Mouse (Mus musculus) kidney, adult 9 months (tissue): ENCODE measurements around the gene Rhobtb1.

ENCODE experiments used
- DNase-seq: peaks from one replicate; pipeline ENCODE4 v3.0.0; 2022

Gene Rhobtb1

DNA sequence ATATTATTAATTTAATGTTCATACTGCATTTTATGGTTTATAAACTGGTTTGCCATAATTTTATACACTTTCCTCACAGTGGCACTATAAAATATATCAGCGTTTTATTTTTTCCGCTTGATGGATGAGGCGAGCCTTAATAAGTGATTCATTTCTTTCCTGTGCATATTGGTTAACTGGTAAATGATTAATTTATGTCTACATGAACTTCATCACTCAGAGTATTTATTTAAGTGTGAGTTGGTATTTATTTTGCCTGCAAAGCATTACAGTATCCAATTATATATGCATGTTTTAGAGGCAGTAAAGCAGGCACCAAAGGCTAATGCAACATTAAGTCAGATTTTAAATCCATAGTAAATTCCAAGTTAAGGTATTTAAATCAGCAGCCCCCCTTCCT, 14.6 kb downstream of the Rhobtb1 start:
- DNase-seq = no peak

DNA sequence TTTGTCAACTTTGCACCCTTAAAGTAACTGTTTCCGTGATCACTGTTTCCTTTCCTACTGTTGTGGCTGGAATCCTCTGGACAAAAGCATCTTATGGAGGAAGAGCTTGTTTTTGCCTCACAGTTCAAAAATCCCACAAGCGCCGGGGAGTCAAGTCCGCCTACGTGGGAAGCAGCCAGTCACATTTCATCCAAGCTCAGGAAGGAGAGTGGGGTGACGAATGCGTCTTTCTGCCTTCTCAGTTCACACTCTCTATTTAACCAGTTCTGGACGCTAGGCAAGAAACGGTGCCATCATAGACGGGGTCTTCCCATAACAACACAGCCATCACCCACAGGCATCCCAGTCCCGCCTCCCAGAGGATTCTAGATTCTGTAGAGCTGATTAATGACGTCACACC, 15.3 kb downstream of the Rhobtb1 start:
- no peak for DNase-seq

DNA sequence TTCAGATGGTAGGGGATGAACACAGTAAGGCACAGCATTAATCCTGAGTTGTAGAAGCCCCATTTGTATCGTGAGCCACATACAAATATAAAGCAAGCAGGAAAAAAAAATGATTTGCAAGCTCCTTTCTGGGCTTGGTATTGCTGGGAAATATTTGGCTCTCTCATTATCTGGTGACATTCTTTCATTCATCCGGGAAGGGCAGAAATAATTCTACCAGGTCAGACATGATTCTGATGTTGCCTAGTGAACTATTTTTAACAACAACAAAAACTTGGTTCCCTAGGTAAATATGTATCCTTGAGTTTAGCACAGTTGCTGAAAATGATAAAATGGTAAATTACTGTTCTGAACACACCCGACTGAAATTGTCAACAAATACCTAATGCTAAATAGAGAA, 21.2 kb downstream of the Rhobtb1 start:
- DNase-seq = no peak

DNA sequence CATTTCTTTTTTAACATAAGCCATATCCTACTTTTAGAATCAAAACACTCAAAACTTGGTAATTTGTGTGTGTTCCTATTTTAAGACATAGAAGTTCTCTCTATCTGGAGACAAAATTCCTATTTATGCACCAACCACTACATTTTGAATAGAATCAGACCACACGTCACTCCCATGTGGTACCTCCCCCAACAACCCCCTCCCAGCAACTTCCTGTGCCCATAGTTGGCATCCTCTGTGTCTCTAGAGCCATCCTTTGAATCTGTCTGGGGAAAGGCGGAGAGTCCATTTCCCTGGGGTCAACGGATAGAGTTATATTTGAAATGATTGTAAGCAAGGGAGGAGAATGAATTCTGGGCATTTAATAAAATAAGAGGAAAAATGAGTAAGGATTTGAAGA, 24.9 kb downstream of the Rhobtb1 start:
- no peak for DNase-seq

GRCm38 (mm10) chr10:69179341-69179740, 28.1 kb downstream of the Rhobtb1 start:
- DNase-seq = no peak

GRCm38 (mm10) chr10:69180997-69181396, 29.8 kb downstream of the Rhobtb1 start:
- DNase-seq = no peak

DNA sequence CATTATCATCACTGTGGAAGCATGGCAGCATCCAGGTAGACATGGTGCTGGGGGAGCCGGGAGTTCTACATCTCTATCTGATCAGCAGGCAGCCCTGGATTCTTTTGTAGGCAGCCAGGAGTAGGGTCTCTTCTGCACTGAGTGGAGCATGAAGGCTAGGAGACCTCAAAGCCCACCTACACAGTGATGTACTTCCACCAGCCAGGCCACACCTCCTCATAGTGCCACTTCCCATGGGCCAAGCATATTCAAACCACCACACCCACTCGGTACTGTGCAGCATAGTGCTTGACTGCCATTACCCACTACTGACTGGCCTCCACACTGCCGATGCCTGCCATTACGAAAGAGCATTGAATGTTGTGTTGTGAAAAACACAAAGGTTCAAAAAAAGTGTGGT, 33.7 kb downstream of the Rhobtb1 start:
- DNase-seq = no peak

DNA sequence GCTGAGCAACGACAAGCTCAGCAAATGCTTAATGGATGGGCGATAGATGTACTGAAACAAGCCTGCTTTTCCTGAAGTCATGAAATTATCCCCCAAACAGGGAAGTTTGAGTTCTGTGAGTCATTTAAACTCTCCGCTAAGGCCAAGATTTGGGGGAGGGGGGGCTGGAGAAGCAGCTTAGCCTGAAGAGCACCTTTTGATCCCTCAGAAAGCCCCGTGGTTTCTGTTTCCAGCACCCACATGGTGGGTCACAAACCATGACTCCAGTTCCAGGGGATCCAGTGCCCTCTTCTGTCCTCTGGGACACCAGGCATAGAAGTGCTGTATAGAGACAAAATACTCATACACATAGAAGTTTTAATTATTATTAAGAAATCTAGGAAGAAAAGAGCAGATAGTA, 34.2 kb downstream of the Rhobtb1 start:
- no peak for DNase-seq

DNA sequence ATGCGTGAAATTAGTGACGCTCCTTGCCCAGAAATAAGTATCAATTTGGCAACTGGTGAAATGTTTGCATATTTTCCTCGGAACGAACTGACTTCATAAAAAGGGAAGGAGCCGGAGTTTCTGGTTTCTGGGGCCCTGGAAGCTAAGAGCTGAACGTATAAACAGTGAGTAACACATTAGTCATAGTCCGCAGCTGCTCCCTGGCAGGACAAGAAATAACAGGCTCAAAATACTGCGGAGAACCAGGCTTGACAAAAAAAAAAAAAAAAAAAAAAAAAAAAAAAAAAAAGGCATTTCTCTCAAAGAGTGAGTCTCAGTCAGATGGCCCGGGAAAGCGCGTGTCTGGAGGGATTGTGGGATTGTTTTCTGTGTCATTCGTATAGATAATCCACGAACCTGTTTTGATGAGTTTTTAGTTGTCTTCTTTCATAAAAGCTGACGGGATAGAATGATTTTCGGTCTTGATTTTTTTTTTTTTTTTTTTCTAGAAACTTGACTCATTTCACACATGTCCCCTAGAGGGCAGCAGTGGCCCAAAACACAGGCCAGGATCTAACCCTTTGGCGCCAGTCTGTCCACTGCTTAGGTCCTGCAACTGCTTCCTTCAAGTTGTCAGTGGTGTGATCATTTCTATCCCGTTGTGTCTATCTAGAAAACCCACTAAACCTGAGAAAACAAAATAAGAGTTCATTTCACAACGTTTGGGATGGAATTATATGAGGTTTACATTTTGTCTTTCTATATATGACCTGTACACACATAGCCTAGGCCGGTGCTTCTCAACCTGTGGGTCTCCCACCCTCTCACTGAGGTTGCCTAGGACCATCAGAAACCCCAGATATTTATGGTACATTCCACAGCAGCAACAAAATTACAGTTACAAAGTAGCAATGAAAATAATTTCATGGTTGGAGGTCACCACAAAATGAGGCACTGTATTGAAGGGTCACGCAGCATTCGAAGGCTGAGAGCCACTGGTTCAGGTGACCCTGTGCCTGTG, 35.0 kb downstream of the Rhobtb1 start:
- peak; percentile 82 for DNase-seq

DNA sequence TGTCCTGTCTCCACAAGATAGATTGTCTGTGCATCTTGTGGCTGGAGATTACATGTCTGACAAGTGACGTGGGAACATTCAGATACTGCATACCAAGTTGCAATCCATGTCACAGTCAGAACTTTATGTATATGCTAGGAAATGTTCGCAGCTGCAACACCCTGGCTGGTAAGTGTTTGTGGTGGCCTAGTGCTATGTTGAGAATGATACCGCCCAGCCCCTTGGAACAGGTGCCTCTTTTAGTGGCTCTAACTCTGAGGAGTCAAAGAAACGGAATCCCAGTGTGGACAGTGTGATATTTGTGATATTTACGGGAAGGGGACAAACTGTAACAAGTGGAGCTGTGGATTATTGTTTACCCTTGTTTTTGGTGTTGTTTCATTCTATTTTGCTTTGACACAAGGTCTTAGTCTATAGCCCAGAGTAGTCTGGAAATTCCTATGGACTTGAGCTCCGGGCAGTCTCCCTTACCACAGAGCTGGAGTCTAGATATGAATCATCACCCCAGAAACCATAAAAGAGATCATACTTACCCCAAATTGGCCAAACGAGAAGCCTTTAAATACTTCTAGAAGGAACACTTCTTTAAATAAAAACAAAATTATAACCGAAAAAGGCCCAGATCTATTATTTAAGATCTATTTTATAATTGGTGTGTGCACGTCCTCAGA, 36.7 kb downstream of the Rhobtb1 start:
- no peak for DNase-seq

DNA sequence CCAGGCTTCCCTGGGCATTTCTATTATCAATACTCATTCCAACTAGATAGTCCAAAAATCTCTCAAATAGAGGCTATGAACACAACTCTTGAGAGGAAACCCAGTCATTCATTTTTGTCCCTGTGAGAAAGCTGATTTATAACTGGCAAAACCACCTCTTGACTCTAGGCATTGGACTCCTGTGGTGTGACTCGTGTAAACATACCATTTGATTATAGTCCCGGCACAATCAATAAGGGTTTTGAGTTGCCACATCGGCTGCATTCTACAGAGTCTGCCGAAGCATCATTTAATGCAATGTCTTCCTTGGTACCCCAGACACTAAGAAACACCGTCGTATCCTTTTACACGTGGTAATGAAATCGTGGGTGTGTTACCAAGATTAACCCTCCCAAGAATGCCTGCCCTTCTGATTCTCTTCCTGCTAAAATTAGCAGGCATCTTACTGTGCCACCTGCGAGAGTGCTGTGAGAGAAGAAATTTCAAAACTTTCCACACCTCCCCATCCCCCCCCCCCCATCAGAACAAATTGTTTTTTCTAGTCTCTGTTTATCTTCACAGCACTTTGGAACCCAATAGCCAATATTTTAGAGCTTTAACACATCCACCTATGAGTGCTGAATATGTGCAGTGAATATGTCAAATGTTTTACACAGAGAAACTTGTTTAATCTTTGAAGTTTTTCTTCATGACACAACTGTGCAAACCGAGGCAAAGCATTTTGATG, 39.4 kb downstream of the Rhobtb1 start:
- no peak for DNase-seq

DNA sequence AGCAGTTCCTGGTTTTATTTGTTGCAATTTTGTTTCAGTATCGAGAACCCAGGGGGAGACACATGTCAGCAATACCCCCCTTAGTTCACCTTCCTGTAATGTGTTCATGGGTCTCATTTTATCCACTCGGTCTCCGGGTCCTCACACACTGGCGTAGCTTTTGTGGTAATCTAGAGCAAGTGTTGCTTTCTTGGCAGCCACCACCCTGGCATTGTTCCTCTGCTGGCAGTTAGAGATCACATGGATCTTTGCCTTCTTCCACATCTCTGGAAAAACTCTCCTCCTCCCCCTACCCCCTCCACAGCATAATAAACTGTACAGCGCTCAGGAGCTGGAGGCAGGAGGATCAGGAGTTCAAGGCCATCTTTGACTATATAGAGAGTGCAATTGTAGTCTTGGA, 41.0 kb downstream of the Rhobtb1 start:
- no peak for DNase-seq

- no peak for DNase-seq
Measured at GRCm38 (mm10) chr10:69193721-69194120, 42.5 kb downstream of the Rhobtb1 start.

DNA sequence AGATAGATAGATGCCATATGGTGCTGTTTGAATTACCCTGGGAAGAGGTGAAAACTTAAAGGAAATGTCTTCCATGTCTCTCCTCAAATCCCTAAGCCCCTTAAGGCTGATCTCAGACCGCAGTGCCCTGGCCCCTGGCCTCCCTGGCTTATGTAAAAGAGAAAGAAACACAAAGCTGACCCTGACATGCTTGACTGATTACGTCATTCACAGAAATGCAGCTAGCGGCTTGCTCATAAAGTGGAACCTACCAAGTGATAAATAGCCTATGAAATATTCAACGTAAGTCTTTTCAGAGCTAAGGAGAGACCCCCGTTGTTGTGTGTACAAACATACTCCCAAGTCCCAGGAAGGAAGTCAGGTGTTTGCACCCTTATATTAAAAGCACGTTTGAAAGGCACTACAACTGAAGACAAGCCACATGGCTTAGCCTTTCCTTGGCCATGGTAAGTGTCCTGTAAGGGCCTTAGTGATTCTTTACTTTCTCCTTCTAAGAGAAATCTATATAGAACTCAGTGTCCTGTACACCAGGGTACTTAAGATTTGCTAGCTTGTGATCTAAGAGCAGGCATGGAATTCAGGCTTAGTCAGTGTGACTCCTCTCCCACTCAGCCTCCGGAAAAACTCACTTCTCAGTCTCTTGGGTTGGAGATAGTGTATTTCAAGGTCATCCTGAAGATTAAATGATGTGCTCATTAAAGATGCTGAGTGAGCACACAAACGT, 53.6 kb downstream of the Rhobtb1 start:
- no peak for DNase-seq

GRCm38 (mm10) chr10:69206081-69206480, 54.8 kb downstream of the Rhobtb1 start:
- DNase-seq = no peak

DNA sequence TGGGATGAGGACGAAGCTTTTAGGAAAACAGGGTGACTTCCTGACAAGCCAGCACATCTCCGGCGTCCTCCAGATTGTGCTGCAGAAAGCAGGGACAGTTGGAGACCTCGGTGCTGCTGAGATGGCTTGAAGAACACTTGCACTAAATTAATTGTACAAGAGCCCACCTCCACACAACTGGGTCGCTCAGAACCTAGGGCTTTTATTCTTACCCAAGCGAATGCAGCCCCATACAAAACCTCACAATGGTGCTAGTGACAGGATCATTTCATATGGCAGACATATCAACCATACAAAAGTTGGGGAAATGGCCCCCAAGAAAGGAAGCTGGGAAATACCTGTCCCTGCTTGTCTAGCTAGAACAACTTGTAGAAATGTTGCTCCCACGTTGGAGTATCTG, 56.2 kb downstream of the Rhobtb1 start:
- no peak for DNase-seq

DNA sequence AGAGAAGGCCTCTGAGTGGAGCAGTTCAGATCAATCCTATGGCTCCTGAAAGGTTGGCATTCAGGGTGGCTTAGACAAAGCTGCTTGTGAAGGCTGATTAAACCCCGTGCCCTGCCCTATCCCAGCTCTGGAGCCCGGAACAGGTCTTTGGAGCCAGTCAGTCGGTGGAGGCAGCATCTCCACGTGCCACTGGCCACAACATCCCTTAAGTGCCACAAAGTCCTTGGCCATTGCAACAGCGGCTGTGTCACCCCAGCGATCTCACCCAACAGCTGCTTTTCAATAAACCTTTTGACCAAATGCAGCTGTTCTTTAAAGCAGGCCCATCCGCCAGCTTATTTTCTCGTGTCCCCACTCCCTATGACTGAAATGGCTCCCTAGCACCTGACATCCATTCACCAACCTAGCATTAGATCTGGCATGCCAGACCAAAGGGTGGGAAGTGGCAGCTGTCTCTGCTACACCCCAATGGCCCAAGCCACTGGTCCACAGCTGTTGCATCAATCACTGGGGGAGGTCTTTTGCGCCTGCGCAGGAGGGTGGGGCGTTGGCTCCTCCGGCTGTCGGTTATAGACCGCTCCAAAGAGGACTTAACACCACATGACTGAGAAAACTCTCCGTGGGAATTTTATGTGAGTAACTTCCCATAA, 56.9 kb downstream of the Rhobtb1 start:
- no peak for DNase-seq

- no peak for DNase-seq
Measured at GRCm38 (mm10) chr10:69208705-69209104, 57.5 kb downstream of the Rhobtb1 start.

GRCm38 (mm10) chr10:69210006-69210405, 58.8 kb downstream of the Rhobtb1 start:
- no peak for DNase-seq

GRCm38 (mm10) chr10:69210659-69211058, 59.4 kb downstream of the Rhobtb1 start:
- no peak for DNase-seq

GRCm38 (mm10) chr10:69211560-69211959, 60.3 kb downstream of the Rhobtb1 start:
- DNase-seq = peak; percentile 44

GRCm38 (mm10) chr10:69211976-69212375, 60.7 kb downstream of the Rhobtb1 start:
- DNase-seq = peak; percentile 56
